In genomic region chr17:13670227-13670626, GRCm38 (mm10) we compare ENCODE assay signal across 16 mouse cellular contexts.
DNase-seq lines count a peak whose midpoint lies in the region; ATAC-seq lines count a peak whose summit lies in the region.
"Had no signal": no experiment of that assay in that cellular context is flagged by ENCODE, and none has a peak within 500 bp of the region (broad histone marks: within the 10 kb centered on the region; RNA-seq: fewer than 3 reads in every experiment).

No protein-coding gene starts in this region.

- H3K36me3 ChIP-seq in neural tube, embryonic 13.5 days: no peaks in the 10 kb centered on the region
- no peaks in the 10 kb centered on the region for H3K36me3 ChIP-seq in hindbrain, embryonic 12.5 days
- no peaks in the 10 kb centered on the region for H3K36me3 ChIP-seq in midbrain, embryonic 15.5 days (replicated peaks)
- H3K36me3 ChIP-seq in stomach, embryonic 16.5 days (ENCODE audit: control insufficient read depth, insufficient read depth, low read length): no peaks in the 10 kb centered on the region
- no peaks in the 10 kb centered on the region for H3K36me3 ChIP-seq in intestine, embryonic 15.5 days
- H3K36me3 ChIP-seq: limb, embryonic 12.5 days had no signal

- H3K27ac ChIP-seq in neural tube, embryonic 13.5 days (replicated peaks): peak overlapping the region; percentile 93
- H3K27ac ChIP-seq in hindbrain, embryonic 12.5 days: peak overlapping the region; percentile 93; the same call in 1 of the 2 replicates
- peak overlapping the region; percentile 90 for H3K27ac ChIP-seq in midbrain, embryonic 15.5 days
- H3K27ac ChIP-seq in stomach, embryonic 16.5 days (ENCODE audit: low read length): peak overlapping the region; percentile 70
- no peak overlapping the region for H3K27ac ChIP-seq in intestine, embryonic 15.5 days
- H3K27ac ChIP-seq: limb, embryonic 12.5 days; macrophage had no signal

- DNase-seq in neural tube, embryonic 10.5 days (ENCODE audit: extremely low spot score, low spot score): no peak
- DNase-seq in right cerebral cortex, postnatal 25 days: no peak
- no peak for DNase-seq in frontal cortex, adult 2 months (ENCODE audit: extremely low spot score in 1 of 2, low spot score in 1 of 2)
- DNase-seq: cerebellum, adult 18-20 months; heart, postnatal 10 days; kidney, postnatal 10 days; liver, postnatal 0 days had no signal

- no peaks in the 10 kb centered on the region for H3K27me3 ChIP-seq in neural tube, embryonic 13.5 days
- no peaks in the 10 kb centered on the region for H3K27me3 ChIP-seq in hindbrain, embryonic 12.5 days
- no peaks in the 10 kb centered on the region for H3K27me3 ChIP-seq in midbrain, embryonic 15.5 days (replicated peaks)
- no peaks in the 10 kb centered on the region for H3K27me3 ChIP-seq in stomach, embryonic 16.5 days (ENCODE audit: control insufficient read depth, insufficient read depth, low read length)
- H3K27me3 ChIP-seq in intestine, embryonic 15.5 days (replicated peaks): no peaks in the 10 kb centered on the region

- H3K9me3 ChIP-seq in neural tube, embryonic 13.5 days: no peaks in the 10 kb centered on the region
- H3K9me3 ChIP-seq in hindbrain, embryonic 12.5 days (replicated peaks): no peaks in the 10 kb centered on the region
- no peaks in the 10 kb centered on the region for H3K9me3 ChIP-seq in midbrain, embryonic 15.5 days
- no peaks in the 10 kb centered on the region for H3K9me3 ChIP-seq in stomach, embryonic 16.5 days (replicated peaks; ENCODE audit: control insufficient read depth, low read length)
- no peaks in the 10 kb centered on the region for H3K9me3 ChIP-seq in intestine, embryonic 15.5 days
- H3K9me3 ChIP-seq: limb, embryonic 12.5 days had no signal

- H3K9ac ChIP-seq in neural tube, embryonic 13.5 days: no peak overlapping the region
- H3K9ac ChIP-seq in hindbrain, embryonic 12.5 days: no peak overlapping the region
- no peak overlapping the region for H3K9ac ChIP-seq in midbrain, embryonic 15.5 days
- no peak overlapping the region for H3K9ac ChIP-seq in stomach, embryonic 16.5 days (ENCODE audit: low read length)
- no peak overlapping the region for H3K9ac ChIP-seq in intestine, embryonic 15.5 days
- H3K9ac ChIP-seq: limb, embryonic 12.5 days; liver, postnatal 0 days had no signal

- no peak for ATAC-seq in neural tube, embryonic 13.5 days (ENCODE audit: low read depth)
- ATAC-seq in hindbrain, embryonic 12.5 days (ENCODE audit: low FRiP score): no peak
- no peak for ATAC-seq in midbrain, embryonic 15.5 days (replicated peaks)
- no peak for ATAC-seq in stomach, embryonic 16.5 days (ENCODE audit: insufficient read depth, low FRiP score)
- ATAC-seq in intestine, embryonic 15.5 days: no peak
- ATAC-seq: activated CD4-positive, CD25-positive, alpha-beta regulatory T cell, adult 4 months; liver, postnatal 0 days had no signal

- no peak overlapping the region for H3K4me3 ChIP-seq in neural tube, embryonic 13.5 days
- H3K4me3 ChIP-seq in hindbrain, embryonic 12.5 days: no peak overlapping the region
- H3K4me3 ChIP-seq in midbrain, embryonic 15.5 days: no peak overlapping the region
- H3K4me3 ChIP-seq in stomach, embryonic 16.5 days (replicated peaks; ENCODE audit: low read length): no peak overlapping the region
- H3K4me3 ChIP-seq in intestine, embryonic 15.5 days (replicated peaks): no peak overlapping the region
- H3K4me3 ChIP-seq: erythroblast, embryonic 14.5 days; limb, embryonic 12.5 days had no signal

- no peak overlapping the region for H3K4me2 ChIP-seq in neural tube, embryonic 13.5 days
- H3K4me2 ChIP-seq in hindbrain, embryonic 12.5 days (replicated peaks): no peak overlapping the region
- no peak overlapping the region for H3K4me2 ChIP-seq in midbrain, embryonic 15.5 days
- no peak overlapping the region for H3K4me2 ChIP-seq in stomach, embryonic 16.5 days (ENCODE audit: low read depth, low read length)
- no peak overlapping the region for H3K4me2 ChIP-seq in intestine, embryonic 15.5 days (replicated peaks)
- H3K4me2 ChIP-seq: limb, embryonic 12.5 days had no signal

- peaks cover 59% of the 10 kb centered on the region for H3K4me1 ChIP-seq in neural tube, embryonic 13.5 days (replicated peaks)
- H3K4me1 ChIP-seq in hindbrain, embryonic 12.5 days: peaks cover 48% of the 10 kb centered on the region
- H3K4me1 ChIP-seq in midbrain, embryonic 15.5 days: peaks cover 38% of the 10 kb centered on the region
- peaks cover 28% of the 10 kb centered on the region for H3K4me1 ChIP-seq in stomach, embryonic 16.5 days (ENCODE audit: control insufficient read depth, insufficient read depth, low read length)
- peaks cover 23% of the 10 kb centered on the region for H3K4me1 ChIP-seq in intestine, embryonic 15.5 days (replicated peaks)
